Mouse (Mus musculus): ENCODE results near the gene Prkag3. TPM values are rescaled to one million over a fixed set of nuclear protein-coding genes. Genes with fewer than 3 reads are reported as not detected.
A peak's percentile ranks its signal among the peaks of the same experiment; 100 is the strongest.

Gene Prkag3
- polyA plus RNA-seq (2016; fragmentation: Nextera tagmentation; extraction: Ambion mirVana) = 0.46 and 0.47 TPM in 2 replicates

- H3K9ac ChIP-seq (replicated peaks) = no peak within 1 kb of the TSS; the same call in 1 of the 2 replicates
- H3K36me3 ChIP-seq = no peaks in the 10 kb centered on the region
- H3K4me3 ChIP-seq (replicated peaks) = peak within 1 kb of the TSS; percentile 29
- H3K4me2 ChIP-seq = peak within 1 kb of the TSS; percentile 56
- WGBS = 10% methylated on average over 30 of the region's 30 CpGs
- peaks cover 23% of the 10 kb centered on the region for H3K27me3 ChIP-seq
- H3K4me1 ChIP-seq (replicated peaks) = peaks cover 10% of the 10 kb centered on the region; the same call in 1 of the 2 replicates
- no peaks in the 10 kb centered on the region for H3K9me3 ChIP-seq
- H3K27ac ChIP-seq = no peak within 1 kb of the TSS
- no peak for ATAC-seq (ENCODE audit: insufficient number of reproducible peaks, insufficient read depth, low FRiP score, low TSS enrichment, low read depth)
Measured at GRCm38 (mm10) chr1:74748643-74749271, at the start of gene Prkag3. Gene Prkag3 (minus strand): TSS chr1:74749221.

GRCm38 (mm10) chr1:74797459-74797858, 48.4 kb upstream of the Prkag3 start:
- 4% methylated on average over 5 of the region's 5 CpGs for WGBS
- Histone ChIP-seq H3K9me3 (no peaks in the 10 kb centered on the region), H3K4me2 (no peak overlapping the region), H3K4me3 (replicated peaks) (no peak overlapping the region), H3K27me3 (peaks cover 99% of the 10 kb centered on the region), H3K36me3 (no peaks in the 10 kb centered on the region), H3K27ac (no peak overlapping the region), H3K9ac (replicated peaks) (0 out of 2 replicates have a peak overlapping the region, but pooled peaks have one; percentile 8), H3K4me1 (replicated peaks) (peaks cover 48% of the 10 kb centered on the region)
- ATAC-seq (ENCODE audit: insufficient number of reproducible peaks, insufficient read depth, low FRiP score, low TSS enrichment, low read depth) = no peak

- no peak overlapping the region for H3K27ac ChIP-seq
- H3K4me2 ChIP-seq = peak overlapping the region; percentile 60
- H3K27me3 ChIP-seq = peaks cover 100% of the 10 kb centered on the region
- WGBS = 4% methylated on average over 11 of the region's 11 CpGs
- H3K9me3 ChIP-seq = no peaks in the 10 kb centered on the region
- H3K4me3 ChIP-seq (replicated peaks) = peak overlapping the region; percentile 35; the same call in 1 of the 2 replicates
- H3K36me3 ChIP-seq = no peaks in the 10 kb centered on the region
- H3K9ac ChIP-seq (replicated peaks) = peak overlapping the region; percentile 47; the same call in 1 of the 2 replicates
- no peak for ATAC-seq (ENCODE audit: insufficient number of reproducible peaks, insufficient read depth, low FRiP score, low TSS enrichment, low read depth)
- H3K4me1 ChIP-seq (replicated peaks) = peaks cover 57% of the 10 kb centered on the region
Measured at GRCm38 (mm10) chr1:74795145-74795529, 46.1 kb upstream of the Prkag3 start.

- no peaks in the 10 kb centered on the region for H3K9me3 ChIP-seq
- no peak for ATAC-seq (ENCODE audit: insufficient number of reproducible peaks, insufficient read depth, low FRiP score, low TSS enrichment, low read depth)
- WGBS = under 1% methylated on average over 38 of the region's 38 CpGs
- H3K4me2 ChIP-seq = peak overlapping the region; percentile 60
- peaks cover 100% of the 10 kb centered on the region for H3K27me3 ChIP-seq
- no peaks in the 10 kb centered on the region for H3K36me3 ChIP-seq
- peak overlapping the region; percentile 47 for H3K9ac ChIP-seq (replicated peaks)
- H3K4me1 ChIP-seq (replicated peaks) = peaks cover 60% of the 10 kb centered on the region
- no peak overlapping the region for H3K27ac ChIP-seq
- peak overlapping the region; percentile 35 for H3K4me3 ChIP-seq (replicated peaks)
Measured at GRCm38 (mm10) chr1:74794487-74795144, 45.6 kb upstream of the Prkag3 start.

GRCm38 (mm10) chr1:74792831-74793660, 44.0 kb upstream of the Prkag3 start:
- Histone ChIP-seq H3K4me2 (no peak overlapping the region), H3K9me3 (no peaks in the 10 kb centered on the region), H3K27me3 (peaks cover 100% of the 10 kb centered on the region), H3K9ac (replicated peaks) (no peak overlapping the region), H3K36me3 (no peaks in the 10 kb centered on the region), H3K4me1 (replicated peaks) (peaks cover 71% of the 10 kb centered on the region), H3K4me3 (replicated peaks) (0 out of 2 replicates have a peak overlapping the region, but pooled peaks have one; percentile 4), H3K27ac (no peak overlapping the region)
- no peak for ATAC-seq (ENCODE audit: insufficient number of reproducible peaks, insufficient read depth, low FRiP score, low TSS enrichment, low read depth)
- 10% methylated on average over 19 of the region's 19 CpGs for WGBS

GRCm38 (mm10) chr1:74791249-74791648, 42.2 kb upstream of the Prkag3 start, which contains the start of gene Wnt10a:
Gene Wnt10a (plus strand): TSS chr1:74791516.
- H3K36me3 ChIP-seq = no peaks in the 10 kb centered on the region
- H3K4me2 ChIP-seq = peak within 1 kb of the TSS; percentile 65
- no peak for ATAC-seq (ENCODE audit: insufficient number of reproducible peaks, insufficient read depth, low FRiP score, low TSS enrichment, low read depth)
- no peak within 1 kb of the TSS for H3K27ac ChIP-seq
- peak within 1 kb of the TSS; percentile 53 for H3K9ac ChIP-seq (replicated peaks)
- H3K27me3 ChIP-seq = peaks cover 100% of the 10 kb centered on the region
- H3K4me3 ChIP-seq (replicated peaks) = peak within 1 kb of the TSS; percentile 40
- 5% methylated on average over 11 of the region's 11 CpGs for WGBS
- H3K9me3 ChIP-seq = no peaks in the 10 kb centered on the region
- peaks cover 59% of the 10 kb centered on the region for H3K4me1 ChIP-seq (replicated peaks)

- peaks cover 54% of the 10 kb centered on the region for H3K4me1 ChIP-seq (replicated peaks)
- H3K9me3 ChIP-seq = no peaks in the 10 kb centered on the region
- peaks cover 99% of the 10 kb centered on the region for H3K27me3 ChIP-seq
- H3K27ac ChIP-seq = no peak overlapping the region
- H3K4me2 ChIP-seq = no peak overlapping the region
- no peaks in the 10 kb centered on the region for H3K36me3 ChIP-seq
- no peak overlapping the region for H3K4me3 ChIP-seq (replicated peaks)
- ATAC-seq (ENCODE audit: insufficient number of reproducible peaks, insufficient read depth, low FRiP score, low TSS enrichment, low read depth) = no peak
- 12% methylated on average over 3 of the region's 3 CpGs for WGBS
- no peak overlapping the region for H3K9ac ChIP-seq (replicated peaks)
Measured at GRCm38 (mm10) chr1:74790095-74790494, 41.1 kb upstream of the Prkag3 start.

GRCm38 (mm10) chr1:74788603-74789176, 39.7 kb upstream of the Prkag3 start:
- Histone ChIP-seq H3K27ac (no peak overlapping the region), H3K4me2 (no peak overlapping the region), H3K27me3 (peaks cover 99% of the 10 kb centered on the region), H3K9ac (replicated peaks) (no peak overlapping the region), H3K4me1 (replicated peaks) (peaks cover 50% of the 10 kb centered on the region), H3K36me3 (no peaks in the 10 kb centered on the region), H3K4me3 (replicated peaks) (no peak overlapping the region), H3K9me3 (no peaks in the 10 kb centered on the region)
- 27% methylated on average over 6 of the region's 6 CpGs for WGBS
- ATAC-seq (ENCODE audit: insufficient number of reproducible peaks, insufficient read depth, low FRiP score, low TSS enrichment, low read depth) = no peak

GRCm38 (mm10) chr1:74787846-74788245, 38.8 kb upstream of the Prkag3 start:
- Histone ChIP-seq H3K4me2 (no peak overlapping the region), H3K27me3 (peaks cover 99% of the 10 kb centered on the region), H3K9me3 (no peaks in the 10 kb centered on the region), H3K4me3 (replicated peaks) (no peak overlapping the region), H3K36me3 (no peaks in the 10 kb centered on the region), H3K9ac (replicated peaks) (no peak overlapping the region), H3K27ac (no peak overlapping the region), H3K4me1 (replicated peaks) (peaks cover 51% of the 10 kb centered on the region)
- 7% methylated on average over 7 of the region's 7 CpGs for WGBS
- ATAC-seq (ENCODE audit: insufficient number of reproducible peaks, insufficient read depth, low FRiP score, low TSS enrichment, low read depth) = no peak; the same call in 1 of the 2 replicates

GRCm38 (mm10) chr1:74784041-74784759, 35.2 kb upstream of the Prkag3 start:
- H3K4me1 ChIP-seq (replicated peaks) = peaks cover 28% of the 10 kb centered on the region
- no peak for ATAC-seq (ENCODE audit: insufficient number of reproducible peaks, insufficient read depth, low FRiP score, low TSS enrichment, low read depth)
- peak overlapping the region; percentile 77 for H3K4me2 ChIP-seq
- 0 out of 2 replicates have a peak overlapping the region, but pooled peaks have one; percentile 35 for H3K27ac ChIP-seq
- H3K9me3 ChIP-seq = no peaks in the 10 kb centered on the region
- peak overlapping the region; percentile 47 for H3K4me3 ChIP-seq (replicated peaks)
- no peaks in the 10 kb centered on the region for H3K36me3 ChIP-seq
- WGBS = 2% methylated on average over 67 of the region's 67 CpGs
- H3K27me3 ChIP-seq = peaks cover 95% of the 10 kb centered on the region
- H3K9ac ChIP-seq (replicated peaks) = 0 out of 2 replicates have a peak overlapping the region, but pooled peaks have one; percentile 23
